Mouse (Mus musculus) MEL (cell line): ENCODE data around the gene Tnrc18. TPM values are rescaled to one million over a fixed set of nuclear protein-coding genes. Genes with fewer than 3 reads are reported as not detected.

Experiments used
- DNase-seq: peaks from one replicate; pipeline ENCODE4 v3.0.0; 2011; ENCODE audit warnings: low read depth, low spot score
- H3K27ac ChIP-seq: 2 replicates; pipeline ENCODE4 v1.5.1; 2012; ENCODE audit warnings: low read depth, mild to moderate bottlenecking, control low read depth, low read length, moderate library complexity; ENCODE audit not compliant: control insufficient read depth
- H3K27me3 ChIP-seq, 2 experiments: fragments of 150-350 bp in 1 of 2; sonication (generic) in 1 of 2; 2 replicates each; pipeline ENCODE4 v1.6.1; 2012; ENCODE audit warnings: low read length in 2 of 2, mild to moderate bottlenecking in 2 of 2, improper control_type of control experiment in 1 of 2, moderate library complexity in 1 of 2; ENCODE audit not compliant: insufficient read depth in 2 of 2, control insufficient read depth in 1 of 2
- H3K36me3 ChIP-seq, 2 experiments: 2 replicates each; pipeline ENCODE4 v1.6.1; 2012 to 2014; ENCODE audit warnings: low read length in 2 of 2, improper control_type of control experiment in 1 of 2, inconsistent platforms in 1 of 2, mild to moderate bottlenecking in 1 of 2; ENCODE audit not compliant: insufficient read depth in 2 of 2, control insufficient read depth in 1 of 2
- H3K4me1 ChIP-seq, 2 experiments: fragments of 150-350 bp in 1 of 2; sonication (generic) in 1 of 2; 2 replicates each; pipeline ENCODE4 v1.6.1; 2012; ENCODE audit warnings: low read length in 2 of 2, improper control_type of control experiment in 1 of 2, mild to moderate bottlenecking in 1 of 2; ENCODE audit not compliant: insufficient read depth in 2 of 2, control insufficient read depth in 1 of 2
- H3K4me3 ChIP-seq, 2 experiments: fragments of 150-350 bp in 1 of 2; sonication (generic) in 1 of 2; 2 replicates each; pipeline ENCODE4 v1.5.1; 2012; ENCODE audit warnings: low read depth in 2 of 2, low read length in 2 of 2, mild to moderate bottlenecking in 2 of 2, moderate library complexity in 2 of 2, control low read depth in 1 of 2, improper control_type of control experiment in 1 of 2; ENCODE audit not compliant: control insufficient read depth in 1 of 2, insufficient read depth in 1 of 2
- H3K79me2 ChIP-seq: 2 replicates; pipeline ENCODE4 v1.6.1; 2012; ENCODE audit warnings: mild to moderate bottlenecking, low read length, moderate library complexity; ENCODE audit not compliant: control insufficient read depth, poor library complexity, insufficient read depth
- H3K9ac ChIP-seq: 2 replicates; pipeline ENCODE4 v1.6.1; 2012; ENCODE audit warnings: low read depth, mild to moderate bottlenecking, control low read depth, low read length, moderate library complexity; ENCODE audit not compliant: control insufficient read depth, poor library complexity, severe bottlenecking
- H3K9me3 ChIP-seq: fragments of 150-350 bp; sonication (generic); replicated peaks from 2 replicates; pipeline ENCODE4 v1.6.1; 2012; ENCODE audit warnings: mild to moderate bottlenecking, low read length, improper control_type of control experiment, moderate library complexity; ENCODE audit not compliant: insufficient read depth
- CHD1 ChIP-seq: IDR thresholded peaks from 2 replicates; pipeline ENCODE4 v1.6.1; 2012; ENCODE audit warnings: low read depth, mild to moderate bottlenecking, inconsistent platforms, low read length, improper control_type of control experiment
- CHD2 ChIP-seq: IDR thresholded peaks from 2 replicates; pipeline ENCODE4 v1.6.1; 2011; ENCODE audit warnings: low read length, improper control_type of control experiment
- E2F4 ChIP-seq: IDR thresholded peaks from 2 replicates; pipeline ENCODE4 v1.6.1; 2011; ENCODE audit warnings: low read depth, low read length, improper control_type of control experiment, borderline replicate concordance
- EP300 ChIP-seq, 2 experiments: IDR thresholded peaks; 2 replicates each; pipeline ENCODE4 v1.6.1; 2011; ENCODE audit warnings: improper control_type of control experiment in 2 of 2, low read length in 2 of 2, low read depth in 1 of 2, mild to moderate bottlenecking in 1 of 2
- ETS1 ChIP-seq: IDR thresholded peaks from 2 replicates; pipeline ENCODE4 v1.6.1; 2012; ENCODE audit warnings: low read depth, mild to moderate bottlenecking, inconsistent platforms, low read length, improper control_type of control experiment, moderate library complexity
- GABPA ChIP-seq: IDR thresholded peaks from 2 replicates; pipeline ENCODE4 v1.6.1; 2012; ENCODE audit warnings: low read depth, mild to moderate bottlenecking, inconsistent platforms, low read length, improper control_type of control experiment, moderate library complexity
- GATA1 ChIP-seq: IDR thresholded peaks from 2 replicates; pipeline ENCODE4 v1.6.1; 2011; ENCODE audit warnings: low read depth, low read length, improper control_type of control experiment
- JUND ChIP-seq: IDR thresholded peaks from 2 replicates; pipeline ENCODE4 v1.6.1; 2011; ENCODE audit warnings: low read depth, mild to moderate bottlenecking, improper control_type of control experiment, low read length
- KAT2A ChIP-seq: conservative IDR thresholded peaks from 2 replicates; pipeline ENCODE4 v1.6.1; 2012; ENCODE audit warnings: low read depth, low read length, improper control_type of control experiment, inconsistent platforms
- MAFK ChIP-seq: IDR thresholded peaks from 2 replicates; pipeline ENCODE4 v1.6.1; 2011; ENCODE audit warnings: low read depth, mild to moderate bottlenecking, low read length, improper control_type of control experiment, borderline replicate concordance
- MXI1 ChIP-seq: IDR thresholded peaks from 2 replicates; pipeline ENCODE4 v1.6.1; 2011; ENCODE audit warnings: mild to moderate bottlenecking, low read depth, low read length, improper control_type of control experiment
- MYC ChIP-seq: IDR thresholded peaks from 2 replicates; pipeline ENCODE4 v1.6.1; 2011; ENCODE audit warnings: low read depth, mild to moderate bottlenecking, low read length, improper control_type of control experiment, moderate library complexity
- NELFE ChIP-seq: IDR thresholded peaks from 2 replicates; pipeline ENCODE4 v1.6.1; 2011; ENCODE audit warnings: low read depth, low read length, improper control_type of control experiment
- POLR2AphosphoS2 ChIP-seq: IDR thresholded peaks from 2 replicates; pipeline ENCODE4 v1.6.1; 2011; ENCODE audit warnings: low read length, improper control_type of control experiment
- RAD21 ChIP-seq: IDR thresholded peaks from 2 replicates; pipeline ENCODE4 v1.6.1; 2011; ENCODE audit warnings: mild to moderate bottlenecking, low read depth, low read length, improper control_type of control experiment
- RCOR1 ChIP-seq: IDR thresholded peaks from 2 replicates; pipeline ENCODE4 v1.6.1; 2012; ENCODE audit warnings: low read depth, mild to moderate bottlenecking, inconsistent platforms, low read length, improper control_type of control experiment
- TCF12 ChIP-seq: IDR thresholded peaks from 2 replicates; pipeline ENCODE4 v1.6.1; 2014; ENCODE audit warnings: low read depth, mild to moderate bottlenecking, inconsistent platforms, low read length, improper control_type of control experiment, moderate library complexity
- UBTF ChIP-seq: IDR thresholded peaks from 2 replicates; pipeline ENCODE4 v1.6.1; 2012; ENCODE audit warnings: low read depth, mild to moderate bottlenecking, inconsistent platforms, low read length, improper control_type of control experiment, moderate library complexity, borderline replicate concordance; ENCODE audit not compliant: insufficient read depth
- ZMIZ1 ChIP-seq: IDR thresholded peaks from 2 replicates; pipeline ENCODE4 v1.6.1; 2012; ENCODE audit warnings: low read depth, mild to moderate bottlenecking, inconsistent platforms, low read length, improper control_type of control experiment, moderate library complexity
- polyA plus RNA-seq, 2 experiments: library from polyadenylated mRNA; stranded (reverse) in 1 of 2; unstranded in 1 of 2; fragments of >175 nt in 1 of 2; fragments of >200 nt in 1 of 2; gene quantifications; 2 replicates each; pipeline versions ENCODE4 v1.2.1 to v1.2.4; 2012; ENCODE audit warnings: low replicate concordance in 2 of 2, low read depth in 1 of 2; ENCODE audit not compliant: insufficient read length in 2 of 2, insufficient read depth in 1 of 2, missing spikeins in 1 of 2
- total RNA-seq: library from RNA; depleted of rRNA; stranded (reverse); fragments of 300-350 nt; gene quantifications from 2 replicates; pipeline ENCODE4 v1.2.3, GENCODE M21; 2012

Tnrc18 gene
- total and polyA plus RNA-seq, 3 experiments: 0.31 to 3.4 TPM; not detected in 1

- Histone ChIP-seq H3K9me3 (no peaks in the 10 kb centered on the region), H3K27ac (no peak overlapping the region), H3K36me3 (no peaks in the 10 kb centered on the region), H3K9ac (no peak overlapping the region)
- TF ChIP-seq KAT2A: no peak
- TF ChIP-seq, all 39 proteins: peak for 0
- no peaks in the 10 kb centered on the region for H3K27me3 ChIP-seq
- no peaks in the 10 kb centered on the region; the same call in 1 of the 2 replicates for H3K79me2 ChIP-seq
- no peak overlapping the region for H3K4me3 ChIP-seq
- DNase-seq: no peak
- H3K4me1 ChIP-seq: no peaks in the 10 kb centered on the region
These were observed 6.5 kb downstream of the Tnrc18 start for GRCm38 (mm10) chr5:142810710-142811599.

- H3K36me3 ChIP-seq: no peaks in the 10 kb centered on the region
These were observed 9.8 kb downstream of the Tnrc18 start for GRCm38 (mm10) chr5:142807661-142808060.

GRCm38 (mm10) chr5:142803746-142804145 lies 13.7 kb downstream of the Tnrc18 start:
- Histone ChIP-seq H3K27ac (no peak overlapping the region), H3K27me3 (no peaks in the 10 kb centered on the region), H3K36me3 (peaks cover 0 to 11% of the 10 kb centered on the region in 2 experiments; a peak in 2 of 4 replicates), H3K4me1 (peaks cover 8 to 31% of the 10 kb centered on the region in 2 experiments; a peak in 3 of 4 replicates), H3K4me3 (no peak overlapping the region), H3K9ac (no peak overlapping the region), H3K9me3 (no peaks in the 10 kb centered on the region), H3K79me2 (no peaks in the 10 kb centered on the region)
- DNase-seq: peak; percentile 12
- TF ChIP-seq GABPA (0 out of 2 replicates have a peak, but pooled peaks have one; percentile 36), E2F4 (no peak), UBTF (no peak), JUND (no peak), MXI1 (no peak), ETS1 (no peak)

More at GRCm38 (mm10) chr5:142807661-142808060, 9.8 kb downstream of the Tnrc18 start:
- Histone ChIP-seq H3K9ac (no peak overlapping the region), H3K79me2 (no peaks in the 10 kb centered on the region; the same call in 1 of the 2 replicates), H3K9me3 (no peaks in the 10 kb centered on the region), H3K4me1 (no peaks in the 10 kb centered on the region)
- DNase-seq: no peak
- TF ChIP-seq MYC: no peak
- TF ChIP-seq CHD2: no peak
- TF ChIP-seq NELFE: no peak
- no peak for TF ChIP-seq GATA1
- TF ChIP-seq CHD1: no peak
- TF ChIP-seq ZMIZ1: no peak
- no peak for TF ChIP-seq MAFK
- no peak for TF ChIP-seq POLR2AphosphoS2
- no peak for TF ChIP-seq GABPA
- no peak for TF ChIP-seq RAD21
- no peak for TF ChIP-seq RCOR1
- no peak for TF ChIP-seq JUND
- no peak for TF ChIP-seq TCF12
- TF ChIP-seq MXI1: no peak
- TF ChIP-seq EP300 (IDR thresholded peaks at IDR 0.05; ENCODE audit: low read depth in 1 of 2, low read length in 2 of 2): no peak
- TF ChIP-seq, all 39 proteins: peak for 0
- Histone ChIP-seq H3K4me3 (no peak overlapping the region), H3K27ac (no peak overlapping the region), H3K27me3 (no peaks in the 10 kb centered on the region)
